Mouse (Mus musculus): ENCODE measurements at regions not wholly inside any gene's neighbourhood (a gene's known extent, or its start where the extent isn't known, plus 50 kb on each side); places are given as distances from the start of the nearest gene placed in this dataset.

DNA sequence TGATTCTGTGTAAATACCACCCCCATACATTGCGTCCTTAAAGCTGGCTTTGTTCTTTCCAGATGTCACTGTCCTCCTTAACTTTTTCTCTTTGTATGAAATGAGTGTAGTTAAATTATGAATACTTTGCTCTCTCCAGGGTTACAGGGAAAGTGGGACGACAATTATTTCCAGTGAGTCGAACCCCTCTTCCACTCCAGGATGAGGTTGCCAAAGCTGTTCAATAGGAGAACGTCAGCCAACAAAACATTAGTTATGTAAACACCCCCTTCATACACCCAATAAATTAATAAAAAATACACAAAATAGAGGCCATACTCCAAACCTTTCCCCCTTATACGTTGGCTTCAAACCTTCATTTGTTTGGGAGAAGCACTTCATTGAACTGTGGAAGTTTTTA, 335.8 kb downstream of the Ptprc start:
- DNase-seq (ENCODE audit: low spot score) = no peak
- Histone ChIP-seq H3K27me3 (ENCODE audit: low read depth, poor library complexity, severe bottlenecking) (no peaks in the 10 kb centered on the region), H3K4me3 (no peak overlapping the region), H3K36me3 (no peaks in the 10 kb centered on the region), H3K9me3 (replicated peaks) (no peaks in the 10 kb centered on the region), H3K27ac (replicated peaks) (no peak overlapping the region), H3K4me1 (peaks cover 6% of the 10 kb centered on the region; the same call in 1 of the 2 replicates)
- 86% methylated on average over 5 of the region's 5 CpGs for WGBS

DNA sequence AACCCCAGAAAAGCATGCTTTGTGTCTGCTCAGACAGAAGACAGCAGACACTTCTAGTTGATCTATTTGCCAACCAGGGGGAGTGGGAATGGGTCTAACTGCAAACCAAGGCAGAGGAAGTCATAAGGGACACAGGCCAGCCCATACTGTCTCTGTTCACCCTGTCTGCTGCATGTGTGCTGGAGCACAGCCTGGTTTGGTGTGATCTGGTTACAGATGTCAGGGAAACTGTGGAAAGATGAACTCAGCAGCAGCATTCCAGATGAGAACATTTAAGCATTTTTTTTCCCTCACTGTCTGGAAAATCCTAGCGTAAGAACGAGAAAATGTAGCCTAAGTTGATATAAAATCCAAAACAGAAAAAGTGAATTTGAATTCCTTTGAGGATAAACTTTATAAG, 336.2 kb downstream of the Ptprc start:
- Histone ChIP-seq H3K4me1 (peaks cover 6% of the 10 kb centered on the region; the same call in 1 of the 2 replicates), H3K27ac (replicated peaks) (no peak overlapping the region), H3K36me3 (no peaks in the 10 kb centered on the region), H3K27me3 (ENCODE audit: low read depth, poor library complexity, severe bottlenecking) (no peaks in the 10 kb centered on the region), H3K9me3 (replicated peaks) (no peaks in the 10 kb centered on the region), H3K4me3 (no peak overlapping the region)
- DNase-seq (ENCODE audit: low spot score) = no peak
- 89% methylated on average over 2 of the region's 2 CpGs for WGBS

DNA sequence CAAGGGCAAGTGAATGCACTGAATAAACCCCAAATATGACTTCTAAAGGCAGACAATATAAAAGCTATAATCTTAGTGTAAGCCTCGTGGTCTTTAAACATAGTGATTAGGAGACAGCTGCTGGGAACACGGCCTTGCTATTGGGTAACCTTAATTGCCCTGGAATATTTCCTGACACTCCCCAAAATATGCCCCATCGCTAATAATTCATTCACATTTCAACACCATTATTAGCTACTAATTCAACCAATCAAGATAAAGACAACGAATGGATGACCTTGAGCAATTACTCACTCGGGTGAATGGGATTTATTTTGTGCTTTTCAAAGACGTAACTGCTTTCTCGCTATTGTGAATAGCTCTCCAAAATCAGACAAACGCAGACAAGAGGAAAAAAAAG, 337.2 kb downstream of the Ptprc start:
- no peaks in the 10 kb centered on the region for H3K36me3 ChIP-seq

DNA sequence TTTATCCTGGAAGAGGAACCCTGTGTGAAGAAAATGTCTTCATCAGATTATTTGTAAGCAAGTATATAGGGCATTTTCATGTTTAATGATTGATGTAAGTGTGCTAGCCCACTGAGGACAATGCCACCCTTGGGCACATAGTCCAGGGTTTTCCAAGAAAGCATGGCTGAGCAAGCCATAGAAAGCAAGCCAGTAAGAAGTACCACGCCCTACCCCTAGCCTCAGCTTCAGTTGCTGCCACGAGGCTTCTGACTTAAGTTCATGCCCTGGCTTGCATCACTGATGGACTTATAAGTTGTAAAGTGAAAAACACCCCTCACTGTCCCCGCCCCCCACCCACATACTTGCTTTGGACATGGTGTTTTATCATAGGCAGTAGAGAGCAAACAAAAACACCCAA, 342.0 kb downstream of the Ptprc start:
- H3K9me3 ChIP-seq (replicated peaks) = no peaks in the 10 kb centered on the region
- H3K27ac ChIP-seq (replicated peaks) = no peak overlapping the region
- H3K4me1 ChIP-seq = no peaks in the 10 kb centered on the region
- no peaks in the 10 kb centered on the region for H3K27me3 ChIP-seq (ENCODE audit: low read depth, poor library complexity, severe bottlenecking)
- no peaks in the 10 kb centered on the region for H3K36me3 ChIP-seq
- WGBS = 74% methylated on average over 3 of the region's 3 CpGs
- H3K4me3 ChIP-seq = no peak overlapping the region
- DNase-seq (ENCODE audit: low spot score) = no peak

More for the DNA sequence above, 337.2 kb downstream of the Ptprc start:
- Histone ChIP-seq H3K9me3 (replicated peaks) (no peaks in the 10 kb centered on the region), H3K27ac (replicated peaks) (no peak overlapping the region), H3K4me3 (no peak overlapping the region), H3K4me1 (peaks cover 6% of the 10 kb centered on the region; the same call in 1 of the 2 replicates), H3K27me3 (ENCODE audit: low read depth, poor library complexity, severe bottlenecking) (no peaks in the 10 kb centered on the region)
- 76% methylated on average over 8 of the region's 8 CpGs for WGBS
- DNase-seq (ENCODE audit: low spot score) = no peak

DNA sequence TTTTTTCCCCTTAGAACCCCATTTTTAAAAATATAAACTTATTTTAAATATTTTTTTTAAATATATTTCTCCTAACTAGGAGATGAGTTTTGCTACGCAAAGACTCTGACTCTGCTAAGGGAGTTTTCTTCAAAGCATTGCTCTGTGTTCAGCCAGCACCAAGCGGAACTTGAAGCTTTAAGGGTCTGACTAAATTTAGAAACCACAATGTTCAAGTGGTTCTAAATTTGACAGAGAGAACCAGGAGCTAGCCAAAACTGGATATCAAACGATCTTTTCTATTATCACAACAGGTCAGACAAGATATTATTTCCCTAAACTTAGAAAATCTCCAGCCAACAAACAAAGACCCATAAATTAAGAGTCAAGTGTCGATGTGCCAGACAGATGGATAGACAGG, 344.2 kb downstream of the Ptprc start:
- DNase-seq (ENCODE audit: low spot score) = no peak
- Histone ChIP-seq H3K4me3 (no peak overlapping the region), H3K9me3 (replicated peaks) (no peaks in the 10 kb centered on the region), H3K27me3 (ENCODE audit: low read depth, poor library complexity, severe bottlenecking) (no peaks in the 10 kb centered on the region), H3K4me1 (no peaks in the 10 kb centered on the region), H3K36me3 (no peaks in the 10 kb centered on the region), H3K27ac (replicated peaks) (no peak overlapping the region)
- WGBS = 86% methylated on average over 4 of the region's 4 CpGs

DNA sequence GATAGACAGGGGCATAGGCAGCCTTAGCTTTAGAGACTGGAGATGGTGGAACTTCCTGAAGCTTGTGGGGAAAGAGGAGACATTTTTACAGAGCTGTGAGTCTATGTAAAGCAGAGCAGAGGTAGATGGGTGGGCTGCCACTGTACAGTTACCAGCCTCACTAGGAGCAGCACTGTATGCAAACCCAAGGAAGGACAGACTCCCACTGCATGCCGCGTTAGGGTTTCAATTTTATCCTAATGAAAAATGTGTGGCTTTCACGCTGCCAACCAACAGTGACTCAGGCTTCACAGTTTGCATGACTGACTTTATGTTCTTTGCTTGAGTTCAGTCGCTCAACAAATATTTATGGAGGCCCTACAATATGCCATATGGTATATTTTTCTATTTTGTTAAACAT, 348.1 kb downstream of the Ptprc start:
- H3K27ac ChIP-seq (replicated peaks) = no peak overlapping the region
- no peaks in the 10 kb centered on the region for H3K36me3 ChIP-seq
- no peak overlapping the region for H3K4me3 ChIP-seq
- no peak for DNase-seq (ENCODE audit: low spot score)
- H3K27me3 ChIP-seq (ENCODE audit: low read depth, poor library complexity, severe bottlenecking) = no peaks in the 10 kb centered on the region
- WGBS = 94% methylated on average over 4 of the region's 4 CpGs
- H3K4me1 ChIP-seq = no peaks in the 10 kb centered on the region
- H3K9me3 ChIP-seq (replicated peaks) = no peaks in the 10 kb centered on the region

DNA sequence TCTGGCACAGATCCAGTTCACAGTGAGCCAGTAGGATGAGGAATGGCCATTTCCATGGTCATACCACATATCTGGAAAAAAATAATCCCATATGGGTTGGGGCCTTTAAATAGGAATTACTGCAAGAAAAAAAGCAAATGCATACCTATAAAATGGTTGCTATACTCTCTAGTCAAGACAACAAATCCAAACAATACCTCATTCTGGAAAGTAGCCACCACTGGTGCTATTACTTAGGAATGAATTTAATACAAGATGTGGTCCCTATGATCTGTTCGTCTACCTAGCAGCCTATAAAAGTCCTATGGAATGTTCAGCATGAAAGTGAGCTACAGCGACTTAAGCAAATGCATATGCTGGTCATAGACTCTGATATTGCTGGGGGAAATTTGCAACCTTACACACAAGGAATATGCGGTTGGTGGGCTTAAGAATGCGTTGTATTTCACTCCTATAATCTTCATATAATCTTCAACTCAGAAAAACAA, 360.1 kb downstream of the Ptprc start:
- H3K4me3 ChIP-seq = no peak overlapping the region
- no peaks in the 10 kb centered on the region for H3K27me3 ChIP-seq (ENCODE audit: low read depth, poor library complexity, severe bottlenecking)
- no peak for DNase-seq (ENCODE audit: low spot score)
- no peaks in the 10 kb centered on the region for H3K36me3 ChIP-seq
- H3K27ac ChIP-seq (replicated peaks) = no peak overlapping the region
- 92% methylated on average over 4 of the region's 4 CpGs for WGBS
- no peaks in the 10 kb centered on the region for H3K4me1 ChIP-seq
- no peaks in the 10 kb centered on the region for H3K9me3 ChIP-seq (replicated peaks)

DNA sequence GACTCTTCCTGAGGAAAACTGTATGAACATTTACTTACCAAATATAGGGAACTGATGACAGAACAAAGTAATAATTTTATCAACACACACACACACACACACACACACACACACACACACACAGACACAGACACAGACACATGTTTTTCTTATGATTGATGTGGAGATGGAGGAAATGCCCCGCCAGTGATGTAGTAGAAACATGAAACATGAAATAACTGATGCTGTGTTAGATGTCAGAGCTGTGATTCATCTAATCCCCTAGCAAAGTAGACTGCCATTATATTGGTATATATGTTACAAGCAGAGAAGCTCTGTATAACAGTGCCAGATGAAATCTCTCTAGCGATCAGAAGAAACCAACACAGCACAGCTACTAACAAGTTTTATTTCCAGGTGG, 361.0 kb downstream of the Ptprc start:
- H3K4me1 ChIP-seq = no peaks in the 10 kb centered on the region
- 94% methylated on average over 2 of the region's 2 CpGs for WGBS
- no peaks in the 10 kb centered on the region for H3K9me3 ChIP-seq (replicated peaks)
- no peaks in the 10 kb centered on the region for H3K27me3 ChIP-seq (ENCODE audit: low read depth, poor library complexity, severe bottlenecking)
- no peaks in the 10 kb centered on the region for H3K36me3 ChIP-seq
- DNase-seq (ENCODE audit: low spot score) = no peak
- no peak overlapping the region for H3K4me3 ChIP-seq
- no peak overlapping the region for H3K27ac ChIP-seq (replicated peaks)

DNA sequence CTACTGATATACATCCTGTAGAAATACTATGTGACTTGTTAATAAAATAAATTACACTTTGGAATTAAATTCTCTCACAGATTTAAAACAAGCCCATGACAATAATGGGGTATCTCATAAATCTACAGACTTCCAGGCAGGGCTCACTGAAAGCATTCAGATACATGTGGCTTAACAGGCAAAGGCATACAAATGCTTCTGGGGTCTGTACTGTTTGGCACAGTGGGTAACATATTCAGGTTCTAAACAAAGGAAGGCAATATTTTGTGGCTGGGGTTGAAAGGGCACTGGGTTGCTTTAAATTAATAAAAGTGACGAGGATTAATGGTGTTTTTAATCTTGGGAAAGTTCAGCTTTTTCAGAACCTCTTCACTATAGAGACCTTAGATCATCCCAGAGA, 361.8 kb downstream of the Ptprc start:
- Histone ChIP-seq H3K36me3 (no peaks in the 10 kb centered on the region), H3K27me3 (ENCODE audit: low read depth, poor library complexity, severe bottlenecking) (no peaks in the 10 kb centered on the region), H3K9me3 (replicated peaks) (no peaks in the 10 kb centered on the region), H3K4me3 (no peak overlapping the region), H3K27ac (replicated peaks) (no peak overlapping the region), H3K4me1 (no peaks in the 10 kb centered on the region)
- no peak for DNase-seq (ENCODE audit: low spot score)
- 69% methylated on average over 1 of the region's 1 CpGs for WGBS

DNA sequence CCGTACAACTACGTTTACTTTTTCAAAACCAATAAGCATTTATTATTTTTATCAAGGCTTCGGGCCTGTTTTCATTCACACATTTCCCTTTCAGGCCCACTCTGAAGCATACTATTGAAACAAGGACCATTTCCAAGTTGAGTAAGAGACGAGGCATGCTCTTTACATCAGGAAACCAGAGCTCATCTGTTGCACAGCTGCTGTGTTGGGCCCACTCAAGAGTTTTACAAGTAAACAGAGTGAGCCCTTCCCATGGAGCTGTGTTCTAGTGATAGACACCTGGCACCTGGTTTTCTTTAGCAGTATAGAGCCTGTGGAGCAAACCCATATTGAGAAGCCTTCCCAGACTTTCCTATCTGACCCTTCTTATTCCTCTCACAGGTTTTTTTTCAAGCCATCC, 363.5 kb downstream of the Ptprc start:
- H3K36me3 ChIP-seq = no peaks in the 10 kb centered on the region
- no peak overlapping the region for H3K4me3 ChIP-seq
- no peaks in the 10 kb centered on the region for H3K9me3 ChIP-seq (replicated peaks)
- H3K27me3 ChIP-seq (ENCODE audit: low read depth, poor library complexity, severe bottlenecking) = no peaks in the 10 kb centered on the region
- no peak for DNase-seq (ENCODE audit: low spot score)
- no peak overlapping the region for H3K27ac ChIP-seq (replicated peaks)
- H3K4me1 ChIP-seq = no peaks in the 10 kb centered on the region
- WGBS = 87% methylated on average over 4 of the region's 4 CpGs

DNA sequence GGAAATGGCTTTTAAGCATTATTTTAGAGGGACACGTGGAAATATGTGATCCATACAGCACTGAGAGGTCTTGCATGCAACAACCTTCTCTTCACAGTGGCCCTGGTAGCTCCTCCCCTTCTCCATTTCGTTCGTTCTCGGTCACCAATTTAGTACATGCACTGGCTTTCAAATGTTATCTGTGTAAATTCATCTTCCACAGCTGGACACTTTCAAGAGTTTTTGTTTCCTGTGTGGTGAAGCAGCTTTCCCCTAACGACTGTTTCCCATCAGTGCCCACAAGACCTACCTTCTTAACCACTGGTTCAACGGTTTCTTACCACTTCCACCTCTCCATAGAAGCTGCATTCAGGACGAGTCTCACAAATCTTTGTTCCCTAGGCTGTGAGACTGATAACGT, 368.8 kb downstream of the Ptprc start:
- no peaks in the 10 kb centered on the region for H3K36me3 ChIP-seq
- H3K4me1 ChIP-seq = no peaks in the 10 kb centered on the region
- H3K9me3 ChIP-seq (replicated peaks) = no peaks in the 10 kb centered on the region
- no peak overlapping the region for H3K27ac ChIP-seq (replicated peaks)
- 78% methylated on average over 8 of the region's 8 CpGs for WGBS
- H3K4me3 ChIP-seq = no peak overlapping the region
- DNase-seq (ENCODE audit: low spot score) = no peak
- H3K27me3 ChIP-seq (ENCODE audit: low read depth, poor library complexity, severe bottlenecking) = no peaks in the 10 kb centered on the region

DNA sequence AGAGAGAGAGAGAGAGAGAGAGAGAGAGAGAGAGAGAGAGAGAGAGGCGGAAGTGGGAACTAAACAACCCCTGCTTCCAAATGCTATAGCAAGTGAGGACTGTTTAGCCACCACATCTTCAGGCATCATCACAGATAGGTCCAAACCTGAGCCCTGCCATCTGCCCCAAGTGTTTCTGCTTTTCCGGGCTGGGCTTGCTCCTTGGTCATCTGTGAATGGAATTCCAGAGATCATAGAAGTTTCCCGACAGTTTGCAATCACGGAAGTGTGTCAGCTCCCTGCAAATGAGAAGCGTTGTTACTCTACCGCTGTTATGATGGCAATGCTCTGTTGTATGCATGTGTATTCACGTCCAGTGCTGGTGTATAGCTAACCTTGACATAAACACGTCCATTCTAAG, 369.3 kb downstream of the Ptprc start:
- H3K4me3 ChIP-seq = no peak overlapping the region
- no peaks in the 10 kb centered on the region for H3K36me3 ChIP-seq
- WGBS = 92% methylated on average over 8 of the region's 8 CpGs
- DNase-seq (ENCODE audit: low spot score) = no peak
- H3K27ac ChIP-seq (replicated peaks) = no peak overlapping the region
- no peaks in the 10 kb centered on the region for H3K27me3 ChIP-seq (ENCODE audit: low read depth, poor library complexity, severe bottlenecking)
- no peaks in the 10 kb centered on the region for H3K4me1 ChIP-seq
- no peaks in the 10 kb centered on the region for H3K9me3 ChIP-seq (replicated peaks)

DNA sequence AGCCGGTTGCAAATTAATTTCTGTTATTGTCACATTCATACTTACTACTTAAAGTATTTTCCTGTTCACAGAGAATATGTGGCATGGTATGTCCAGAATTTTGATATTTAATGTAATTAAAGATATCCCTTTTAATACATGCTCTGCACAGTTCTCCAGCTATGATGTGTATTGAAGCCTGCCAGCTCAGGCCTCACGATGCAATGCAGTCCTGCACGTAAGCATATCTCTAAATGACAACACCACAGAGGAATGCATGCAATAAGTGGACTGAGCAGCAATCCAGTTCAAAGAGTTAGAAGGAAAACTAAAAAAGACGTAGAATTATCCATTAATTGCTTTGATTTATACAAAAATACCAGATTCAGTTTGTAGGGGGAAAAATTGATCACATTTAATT, 373.4 kb downstream of the Ptprc start:
- no peak for DNase-seq (ENCODE audit: low spot score)
- Histone ChIP-seq H3K36me3 (no peaks in the 10 kb centered on the region), H3K4me3 (no peak overlapping the region), H3K4me1 (0 out of 2 replicates have a peak, but pooled peaks cover 3% of the 10 kb centered on the region), H3K27ac (replicated peaks) (no peak overlapping the region), H3K27me3 (ENCODE audit: low read depth, poor library complexity, severe bottlenecking) (no peaks in the 10 kb centered on the region), H3K9me3 (replicated peaks) (no peaks in the 10 kb centered on the region)
- 86% methylated on average over 4 of the region's 4 CpGs for WGBS

DNA sequence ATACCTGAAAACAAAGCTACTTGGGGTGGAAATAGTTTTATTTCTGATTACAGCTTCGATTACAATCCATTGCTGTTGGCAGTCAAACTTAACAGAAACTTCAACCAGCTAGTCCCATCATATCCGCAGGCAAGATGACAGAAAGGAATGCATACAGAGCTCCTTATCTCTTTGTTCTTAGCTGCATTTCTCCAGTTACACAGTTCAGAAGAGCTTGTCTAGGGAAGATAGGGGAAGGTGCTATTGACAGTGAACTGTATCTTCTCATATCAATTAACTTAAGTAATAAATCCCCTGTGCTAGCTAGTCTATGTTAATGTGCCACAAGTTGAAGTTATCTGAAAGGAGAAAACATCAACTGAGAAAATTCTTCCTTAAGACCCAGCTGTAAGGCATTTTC, 374.8 kb downstream of the Ptprc start:
- Histone ChIP-seq H3K27ac (replicated peaks) (no peak overlapping the region), H3K4me3 (no peak overlapping the region), H3K36me3 (no peaks in the 10 kb centered on the region), H3K9me3 (replicated peaks) (no peaks in the 10 kb centered on the region), H3K27me3 (ENCODE audit: low read depth, poor library complexity, severe bottlenecking) (no peaks in the 10 kb centered on the region), H3K4me1 (0 out of 2 replicates have a peak, but pooled peaks cover 3% of the 10 kb centered on the region)
- no peak for DNase-seq (ENCODE audit: low spot score)
- 83% methylated on average over 2 of the region's 2 CpGs for WGBS

All from midbrain, embryonic 10.5 days (tissue).